Mouse (Mus musculus) cerebellum, adult 8-10 months (tissue): ENCODE results near the gene Adcy5.

ENCODE experiments used
- DNase-seq: peaks from one replicate; pipeline ENCODE4 v3.0.0; 2022

The Adcy5 gene

DNA sequence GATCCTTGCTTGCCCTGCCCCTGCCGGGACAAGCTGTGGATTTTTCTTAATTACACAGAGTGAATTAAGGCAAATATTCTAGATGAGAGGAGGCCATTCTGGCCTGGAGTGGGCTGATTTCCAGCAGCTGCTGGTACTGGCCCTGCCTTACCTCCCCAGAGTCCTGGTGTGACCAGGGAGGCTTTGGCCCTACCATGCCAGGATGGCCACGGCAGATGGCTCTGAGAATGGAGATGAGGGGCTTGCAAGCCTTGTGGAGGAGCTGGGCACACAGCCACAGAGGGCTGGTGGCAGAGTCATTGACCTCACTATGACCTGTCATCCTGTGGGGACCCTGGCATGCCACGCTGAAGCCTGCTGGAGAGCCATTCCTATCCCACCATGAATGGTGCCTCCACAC lies 54.1 kb downstream of the Adcy5 start:
- no peak for DNase-seq

DNA sequence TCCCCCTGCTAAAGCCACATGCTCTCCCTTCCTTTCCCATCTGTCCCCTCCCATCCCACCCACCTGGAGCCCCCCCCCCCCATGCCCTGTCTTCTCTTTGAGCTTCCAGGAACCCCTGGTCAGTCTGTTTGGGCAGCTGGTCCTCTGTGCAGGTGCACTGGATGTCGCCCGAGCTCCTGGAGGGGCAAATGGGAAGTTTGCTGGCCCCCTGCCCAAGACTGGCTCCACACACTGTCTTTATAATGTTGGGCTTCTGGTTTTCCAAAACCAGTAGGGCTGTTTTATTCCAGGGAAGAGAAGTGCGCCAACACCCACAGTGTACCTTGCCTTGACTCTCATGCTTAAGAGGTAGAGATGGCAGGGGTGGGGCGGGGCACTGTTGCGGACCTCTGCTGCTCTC lies 55.1 kb downstream of the Adcy5 start:
- DNase-seq, result no peak

GRCm38 (mm10) chr16:35215047-35215446 lies 60.4 kb downstream of the Adcy5 start:
- DNase-seq, result no peak

DNA sequence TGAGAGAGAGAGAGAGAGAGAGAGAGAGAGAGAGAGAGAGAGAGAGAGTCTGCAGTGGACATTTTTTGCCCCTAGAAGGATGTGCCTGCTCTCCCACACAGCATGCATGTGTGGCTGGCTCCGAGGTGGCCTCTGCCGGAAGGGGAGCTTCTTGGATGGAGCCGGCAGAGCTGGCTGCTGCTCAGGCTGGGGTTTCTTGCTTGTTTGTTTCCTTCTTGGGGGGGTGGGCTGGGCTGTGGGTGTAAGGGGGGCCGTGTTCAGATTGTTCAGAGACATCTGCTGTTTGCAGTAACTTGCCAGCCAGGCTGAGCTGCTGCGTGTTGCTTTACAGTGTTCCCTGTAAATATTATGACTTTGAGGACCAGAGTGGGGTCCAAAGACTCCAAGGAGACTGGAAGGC lies 60.8 kb downstream of the Adcy5 start:
- no peak for DNase-seq

DNA sequence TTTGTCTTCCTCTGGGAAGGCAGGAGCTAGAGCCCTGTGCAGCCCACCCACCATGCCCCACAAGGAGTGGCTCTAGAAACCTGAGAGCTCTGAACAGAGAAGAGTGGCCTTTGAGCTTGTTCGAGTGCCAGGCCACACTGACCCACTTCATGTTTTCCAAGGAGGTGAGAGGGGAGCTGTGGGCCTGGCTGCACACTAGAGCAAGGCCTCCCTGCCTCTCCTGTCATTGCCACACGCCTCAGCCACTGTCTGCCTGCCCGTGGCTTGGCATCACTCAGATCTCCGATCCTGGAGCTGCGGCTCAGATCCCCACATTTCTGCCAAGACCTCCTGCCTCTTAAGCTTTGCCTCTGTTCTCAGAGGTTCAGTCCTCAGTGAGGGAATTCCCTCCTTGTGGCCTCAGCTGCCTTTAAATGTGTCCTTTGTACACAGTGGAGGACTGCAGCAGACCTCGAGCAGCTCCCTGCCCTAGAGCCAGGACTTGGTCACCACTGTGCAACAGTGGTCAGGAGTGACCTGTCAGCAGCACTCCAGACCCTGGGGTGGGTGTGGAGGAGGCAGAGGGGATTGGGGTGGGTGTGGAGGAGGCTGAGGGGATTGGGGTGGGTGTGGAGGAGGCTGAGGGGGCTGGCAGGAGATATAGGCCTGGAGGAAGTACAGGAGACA lies 62.3 kb downstream of the Adcy5 start:
- DNase-seq, result no peak

DNA sequence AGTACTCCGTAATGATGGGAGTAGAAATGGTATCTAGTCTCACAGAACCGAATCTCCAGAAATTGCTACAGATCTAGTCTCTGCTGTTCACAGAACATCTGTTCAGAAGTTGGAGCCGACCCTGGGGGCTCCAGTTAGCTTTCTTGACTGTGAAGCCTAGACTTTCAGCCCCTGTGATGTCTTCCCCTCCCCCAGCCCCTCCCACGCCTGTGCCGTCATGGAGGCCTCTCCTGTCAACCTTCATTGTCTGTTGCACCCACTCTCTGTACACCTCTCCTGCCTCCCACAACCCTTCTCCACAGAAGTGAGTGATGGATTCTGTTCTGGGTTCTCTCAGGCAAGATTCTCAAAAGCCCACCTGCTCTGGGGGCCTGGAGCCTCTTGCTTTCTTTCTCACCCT lies 65.7 kb downstream of the Adcy5 start:
- DNase-seq, result no peak

- no peak for DNase-seq
Measured at GRCm38 (mm10) chr16:35221581-35221980, 66.9 kb downstream of the Adcy5 start.

DNA sequence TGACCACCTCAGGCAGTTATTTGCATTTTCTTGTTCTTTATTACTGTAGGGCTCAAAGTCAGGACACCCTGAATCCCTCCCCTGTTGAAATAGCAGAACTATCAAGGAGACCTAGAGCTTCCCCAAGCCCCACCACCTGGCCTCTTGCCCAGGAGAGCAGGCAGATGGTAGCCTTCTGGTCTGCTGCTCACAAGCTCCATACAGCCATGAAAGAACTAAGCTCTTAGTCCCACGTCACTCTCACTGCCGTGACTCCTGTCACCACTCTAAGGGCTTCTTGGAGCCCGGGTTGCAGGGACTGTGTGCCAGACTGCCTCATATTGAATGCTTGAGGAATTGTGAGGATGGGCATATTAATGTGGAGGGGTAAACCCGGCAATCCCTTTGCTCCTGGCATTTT lies 69.3 kb downstream of the Adcy5 start:
- peak; percentile 41 for DNase-seq

DNA sequence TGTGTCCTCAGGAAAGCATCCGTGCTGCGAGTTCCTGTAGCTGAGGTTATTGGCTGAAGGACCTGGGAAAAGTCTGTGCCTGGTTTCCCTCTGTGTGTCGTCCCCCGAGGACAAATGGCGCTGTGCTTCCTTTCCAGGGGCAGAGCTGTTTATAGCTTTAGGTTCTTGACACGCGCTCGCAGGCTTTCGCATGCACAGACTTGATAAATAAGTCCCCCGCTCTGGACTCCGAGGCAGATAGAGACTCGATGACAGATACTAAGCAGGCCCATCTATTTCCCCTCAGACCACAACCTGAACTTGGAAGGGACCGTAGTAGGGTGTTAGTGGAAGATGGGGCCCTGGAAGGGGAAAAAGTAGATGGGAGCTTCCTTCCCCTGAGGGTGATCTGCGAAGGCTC lies 70.0 kb downstream of the Adcy5 start:
- no peak for DNase-seq

GRCm38 (mm10) chr16:35229582-35229981 lies 74.9 kb downstream of the Adcy5 start:
- no peak for DNase-seq

DNA sequence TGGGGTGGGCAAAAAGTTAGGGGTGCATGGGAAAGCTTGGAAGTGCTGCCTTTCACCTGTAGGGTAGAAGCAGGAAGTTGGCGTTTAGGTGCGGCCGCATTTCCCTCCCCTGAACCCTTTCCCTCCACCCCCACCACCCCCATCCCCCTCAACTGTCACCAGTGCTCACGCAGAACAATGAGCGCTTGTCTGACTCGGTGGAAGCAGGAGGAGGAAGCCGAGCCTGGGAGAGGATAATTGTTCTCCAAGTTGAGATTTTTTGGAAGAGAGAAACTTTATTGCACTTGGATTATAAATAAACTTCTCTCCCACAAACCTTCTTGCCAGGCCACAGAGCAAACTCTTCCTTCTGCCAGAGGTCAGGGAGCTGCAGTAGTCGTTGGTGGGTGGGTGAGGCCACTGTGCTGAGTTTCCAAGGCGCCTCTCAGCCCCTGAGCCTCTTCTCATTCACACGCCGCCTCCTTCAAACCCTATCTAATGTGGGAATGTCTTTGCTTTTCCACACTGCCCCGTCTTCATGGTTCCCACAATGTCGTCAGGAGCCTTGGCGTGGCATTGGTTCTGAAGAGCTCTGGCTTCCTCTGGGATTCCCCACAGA lies 77.6 kb downstream of the Adcy5 start:
- DNase-seq, result no peak

GRCm38 (mm10) chr16:35233329-35233728 lies 78.7 kb downstream of the Adcy5 start:
- no peak for DNase-seq

- no peak for DNase-seq
Measured at GRCm38 (mm10) chr16:35237091-35237490, 82.4 kb downstream of the Adcy5 start.

- no peak for DNase-seq
Measured at GRCm38 (mm10) chr16:35239318-35239965, 84.8 kb downstream of the Adcy5 start.

DNA sequence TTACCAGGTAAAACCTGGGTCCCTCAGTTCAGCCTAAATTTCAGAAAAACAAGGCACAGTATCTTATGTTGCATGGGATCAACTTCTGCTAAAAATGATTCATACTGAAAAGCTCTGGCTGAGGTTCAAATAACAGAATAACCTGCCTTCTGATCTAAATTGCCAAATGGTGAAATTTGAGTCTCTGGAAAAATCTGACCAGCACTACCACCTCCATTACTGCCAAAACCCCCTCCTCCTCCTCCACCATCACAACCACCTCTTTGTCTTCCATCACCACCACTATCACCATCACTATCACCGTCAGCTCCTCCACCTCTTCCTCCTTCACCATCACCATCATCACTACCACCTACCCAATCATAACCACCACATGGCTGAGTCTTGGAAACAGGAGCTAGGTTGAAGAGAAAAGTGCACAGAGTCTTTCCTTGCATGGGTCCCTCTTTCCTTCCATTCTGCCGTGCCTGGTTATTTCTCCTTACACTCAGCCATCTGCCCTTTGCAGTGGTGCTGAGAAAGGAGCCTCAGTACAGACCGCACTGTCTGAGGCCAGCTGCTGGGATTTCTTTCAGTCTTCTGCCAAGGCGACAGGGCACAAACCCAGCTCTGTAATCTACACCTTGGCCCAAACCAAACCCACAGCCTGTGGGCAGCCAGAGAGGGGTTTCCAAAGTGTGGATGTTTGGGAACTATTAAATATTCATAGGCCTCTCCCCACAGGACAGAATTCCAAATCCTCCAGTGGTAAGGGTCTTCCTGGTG lies 85.5 kb downstream of the Adcy5 start:
- no peak for DNase-seq

DNA sequence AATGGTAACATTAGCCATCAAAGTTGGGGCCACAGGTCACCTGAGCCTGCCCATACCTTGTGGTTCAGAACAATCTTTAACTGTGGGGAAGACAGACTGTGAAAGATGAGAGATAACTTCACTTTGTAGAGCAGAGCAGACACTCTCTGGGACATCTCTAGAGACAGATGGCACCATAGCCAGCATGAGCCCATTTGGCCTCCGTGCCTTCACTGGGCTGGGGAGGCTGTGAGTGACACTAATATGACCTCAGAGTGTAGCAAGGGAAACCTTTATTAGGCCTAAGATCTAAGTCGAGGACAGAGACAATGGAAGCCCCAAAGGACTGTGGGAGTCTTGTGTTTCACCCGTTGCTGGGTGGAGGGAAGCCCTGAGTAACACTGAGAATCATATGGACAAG lies 92.7 kb downstream of the Adcy5 start:
- DNase-seq, result no peak

DNA sequence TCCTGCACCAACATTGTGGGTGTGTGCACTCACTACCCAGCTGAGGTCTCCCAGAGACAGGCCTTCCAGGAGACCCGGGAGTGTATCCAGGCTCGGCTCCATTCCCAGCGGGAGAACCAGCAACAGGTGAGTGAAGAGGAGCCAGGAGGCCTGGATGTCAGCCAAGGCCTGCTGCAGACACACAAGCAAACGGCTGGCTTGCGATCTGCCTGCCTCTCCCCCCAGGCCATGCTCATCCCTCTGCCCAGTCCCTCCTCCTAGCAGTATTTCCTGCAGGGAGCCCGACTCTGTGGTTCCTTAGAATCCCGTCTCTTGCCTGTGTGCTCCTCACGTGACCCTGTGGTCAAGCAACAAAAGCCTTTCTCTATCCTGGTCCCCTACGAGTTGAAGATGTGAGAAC lies 94.1 kb downstream of the Adcy5 start:
- peak; percentile 31 for DNase-seq

- DNase-seq, result no peak
Measured at GRCm38 (mm10) chr16:35249763-35250162, 95.1 kb downstream of the Adcy5 start.

DNA sequence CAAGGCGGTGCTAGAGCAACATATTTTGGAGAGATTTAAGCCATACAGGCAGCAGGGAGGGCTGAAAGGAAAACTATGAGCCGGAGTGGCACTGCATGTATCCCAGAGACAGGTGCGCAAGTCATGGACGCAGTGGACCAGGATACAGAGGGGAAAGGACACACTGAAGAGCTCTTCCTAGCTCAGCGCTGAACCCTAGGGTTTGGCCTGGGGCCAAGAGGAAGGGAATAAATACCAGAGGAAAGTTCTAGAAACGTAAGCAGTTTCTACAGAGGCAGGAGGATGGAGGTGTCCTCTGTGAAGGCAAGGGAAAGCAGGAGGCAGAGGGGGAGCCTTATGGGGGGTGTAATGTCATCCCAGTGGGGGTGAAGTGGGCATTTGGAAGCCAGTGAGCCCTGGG lies 97.0 kb downstream of the Adcy5 start:
- DNase-seq, result no peak

- no peak for DNase-seq
Measured at GRCm38 (mm10) chr16:35252967-35253366, 98.3 kb downstream of the Adcy5 start.

GRCm38 (mm10) chr16:35255981-35256380 lies 101.3 kb downstream of the Adcy5 start:
- DNase-seq, result no peak

DNA sequence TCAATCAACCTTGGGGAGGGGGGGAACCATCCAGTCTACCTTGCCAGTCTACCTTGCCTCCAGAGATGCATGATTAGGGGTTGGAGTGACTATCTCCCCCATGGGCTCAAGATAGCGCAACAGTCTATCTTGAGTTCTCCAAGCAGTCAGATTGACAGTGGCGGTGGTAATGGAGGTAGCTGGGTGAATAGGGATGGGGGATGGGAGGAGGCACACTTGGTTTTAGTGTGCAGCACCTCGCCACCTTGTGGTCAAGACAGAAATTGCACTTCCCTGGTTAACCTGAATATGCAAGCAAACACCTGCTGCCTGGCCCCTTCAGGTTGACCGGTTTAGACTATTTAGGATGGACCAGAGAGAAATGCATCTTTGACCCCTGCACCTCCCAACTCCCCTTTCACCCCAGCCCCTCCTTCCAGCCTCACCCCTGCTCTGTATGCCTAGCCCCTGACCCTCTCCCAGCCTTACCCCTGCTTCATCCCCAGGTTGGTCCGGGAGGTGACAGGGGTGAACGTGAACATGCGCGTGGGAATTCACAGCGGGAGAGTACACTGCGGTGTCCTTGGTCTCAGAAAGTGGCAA lies 115.8 kb downstream of the Adcy5 start:
- peak; percentile 87 for DNase-seq

- no peak for DNase-seq
Measured at GRCm38 (mm10) chr16:35270945-35271344, 116.3 kb downstream of the Adcy5 start.
